ENCODE assay signal across 11 mouse cellular contexts in the genomic region with DNA sequence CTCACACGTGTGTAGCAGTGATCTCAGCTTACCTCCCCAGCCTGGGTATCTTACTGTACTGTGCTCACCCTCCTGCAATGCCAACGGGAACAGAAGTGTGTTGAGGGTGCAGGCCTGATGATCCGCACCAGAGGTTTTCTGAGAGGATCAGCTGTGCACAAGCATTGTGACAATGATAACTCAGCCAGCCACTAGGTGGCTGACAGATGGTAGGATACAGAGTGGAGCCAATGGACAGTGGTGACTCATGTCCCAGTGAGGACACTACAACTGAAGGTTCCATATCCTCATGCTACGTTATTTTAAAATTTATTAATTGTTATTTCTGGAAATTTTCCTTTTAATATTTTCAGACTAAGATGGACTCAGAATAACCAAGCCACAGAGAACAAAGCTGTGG.
DNase-seq lines count a peak whose midpoint lies in the region; ATAC-seq and TF ChIP-seq lines count a peak whose summit lies in the region.
"Had no signal": no experiment of that assay in that cellular context is flagged by ENCODE, and none has a peak within 500 bp of the region (broad histone marks: within the 10 kb centered on the region; RNA-seq: fewer than 3 reads in every experiment).

No protein-coding gene starts in this region.

- no peaks in the 10 kb centered on the region for H3K9me3 ChIP-seq in kidney, postnatal 0 days (replicated peaks; ENCODE audit: low read length)
- H3K9me3 ChIP-seq in MEL (replicated peaks; ENCODE audit: insufficient read depth, low read length), result no peaks in the 10 kb centered on the region
- H3K9me3 ChIP-seq in lung, postnatal 0 days (ENCODE audit: low read length), result no peaks in the 10 kb centered on the region
- H3K9me3 ChIP-seq: limb, embryonic 12.5 days; midbrain, embryonic 13.5 days had no signal

- no peak for TF ChIP-seq POLR2A in MEL (IDR thresholded peaks at IDR 0.05; ENCODE audit: control insufficient read depth in 1 of 2, insufficient read depth in 1 of 2, low read depth in 1 of 2, low read length in 2 of 2, poor library complexity in 1 of 2)
- TF ChIP-seq POLR2A in thymus, adult 2 months (IDR thresholded peaks at IDR 0.05; ENCODE audit: control insufficient read depth, extremely low read depth, insufficient read depth, low read length, poor library complexity), result no peak

- no peaks in the 10 kb centered on the region for H3K36me3 ChIP-seq in kidney, postnatal 0 days (ENCODE audit: insufficient read depth, low read length)
- peaks cover 0 to 3% of the 10 kb centered on the region in 2 experiments; a peak in 1 of 4 replicates for H3K36me3 ChIP-seq in MEL (ENCODE audit: control insufficient read depth in 1 of 2, insufficient read depth in 2 of 2, low read length in 2 of 2)
- H3K36me3 ChIP-seq in lung, postnatal 0 days (ENCODE audit: insufficient read depth, low read length), result no peaks in the 10 kb centered on the region
- H3K36me3 ChIP-seq in thymus, adult 2 months (ENCODE audit: control insufficient read depth, insufficient read depth, low read length), result no peaks in the 10 kb centered on the region
- H3K36me3 ChIP-seq: midbrain, embryonic 13.5 days had no signal

- peak; percentile 58 for TF ChIP-seq CTCF in kidney, postnatal 0 days (IDR thresholded peaks at IDR 0.05; ENCODE audit: low read depth)
- peak; percentile 9 to 30 (median 15); a peak in 3 of 6 replicates for TF ChIP-seq CTCF in MEL (IDR thresholded peaks at IDR 0.05 in 2 of 3, conservative IDR thresholded peaks at IDR 0.05 in 1 of 3; ENCODE audit: control insufficient read depth in 1 of 3, insufficient read depth in 1 of 3, low read depth in 2 of 3, low read length in 3 of 3, poor library complexity in 1 of 3, severe bottlenecking in 1 of 3)
- TF ChIP-seq CTCF in lung, postnatal 0 days (IDR thresholded peaks at IDR 0.05), result peak; percentile 67
- TF ChIP-seq CTCF in thymus, adult 2 months (IDR thresholded peaks at IDR 0.05; ENCODE audit: borderline replicate concordance, control insufficient read depth, extremely low read depth, insufficient read depth, low read length, poor library complexity), result no peak

- no peaks in the 10 kb centered on the region; the same call in 1 of the 2 replicates for H3K4me1 ChIP-seq in kidney, postnatal 0 days (replicated peaks; ENCODE audit: insufficient read depth, low read length)
- no peaks in the 10 kb centered on the region for H3K4me1 ChIP-seq in MEL (ENCODE audit: control insufficient read depth in 1 of 2, insufficient read depth in 2 of 2, low read length in 2 of 2)
- H3K4me1 ChIP-seq in lung, postnatal 0 days (ENCODE audit: insufficient read depth, low read depth, low read length), result no peaks in the 10 kb centered on the region
- H3K4me1 ChIP-seq in thymus, adult 2 months (replicated peaks; ENCODE audit: control insufficient read depth, insufficient read depth, low read length), result no peaks in the 10 kb centered on the region

- no peaks in the 10 kb centered on the region for H3K27me3 ChIP-seq in kidney, postnatal 0 days (ENCODE audit: insufficient read depth, low read length)
- H3K27me3 ChIP-seq in MEL (ENCODE audit: control insufficient read depth in 1 of 2, insufficient read depth in 2 of 2, low read length in 2 of 2), result no peaks in the 10 kb centered on the region
- H3K27me3 ChIP-seq in lung, postnatal 0 days (replicated peaks; ENCODE audit: insufficient read depth, low read length), result no peaks in the 10 kb centered on the region
- H3K27me3 ChIP-seq in thymus, adult 2 months (ENCODE audit: control insufficient read depth, insufficient read depth, low read length), result no peaks in the 10 kb centered on the region
- H3K27me3 ChIP-seq: limb, embryonic 12.5 days had no signal

- ATAC-seq in kidney, postnatal 0 days (replicated peaks; ENCODE audit: low FRiP score, low read depth), result peak; percentile 73; the same call in 1 of the 2 replicates
- peak; percentile 46; the same call in 1 of the 2 replicates for ATAC-seq in lung, postnatal 0 days
- ATAC-seq: midbrain, embryonic 13.5 days had no signal

- no peak overlapping the region for H3K9ac ChIP-seq in kidney, postnatal 0 days (ENCODE audit: low read depth, low read length)
- H3K9ac ChIP-seq in MEL (ENCODE audit: control insufficient read depth, low read depth, low read length, poor library complexity, severe bottlenecking), result no peak overlapping the region
- no peak overlapping the region for H3K9ac ChIP-seq in lung, postnatal 0 days (replicated peaks; ENCODE audit: low read depth)
- H3K9ac ChIP-seq: limb, embryonic 12.5 days; midbrain, embryonic 13.5 days had no signal

- H3K4me3 ChIP-seq in kidney, postnatal 0 days (replicated peaks; ENCODE audit: low read depth, low read length), result no peak overlapping the region
- no peak overlapping the region for H3K4me3 ChIP-seq in MEL (ENCODE audit: control insufficient read depth in 1 of 2, insufficient read depth in 1 of 2, low read depth in 2 of 2, low read length in 2 of 2)
- H3K4me3 ChIP-seq in lung, postnatal 0 days (ENCODE audit: low read depth, low read length), result no peak overlapping the region
- H3K4me3 ChIP-seq in thymus, adult 2 months (ENCODE audit: control insufficient read depth, insufficient read depth, low read length), result no peak overlapping the region
- H3K4me3 ChIP-seq: limb, embryonic 12.5 days; midbrain, embryonic 13.5 days had no signal

- no peak overlapping the region for H3K4me2 ChIP-seq in kidney, postnatal 0 days (ENCODE audit: low read length)
- no peak overlapping the region for H3K4me2 ChIP-seq in lung, postnatal 0 days (replicated peaks; ENCODE audit: low read depth, low read length)
- H3K4me2 ChIP-seq: limb, embryonic 12.5 days; midbrain, embryonic 13.5 days had no signal

- peak; percentile 39 for DNase-seq in kidney, postnatal 0 days (ENCODE audit: low spot score)
- no peak for DNase-seq in kidney, adult 11 months
- DNase-seq in MEL (ENCODE audit: low read depth, low spot score), result peak; percentile 11
- peak; percentile 18 for DNase-seq in adrenal gland, adult 8-10 months
- no peak for DNase-seq in lung, postnatal 0 days (ENCODE audit: low spot score)
- DNase-seq in thymus, adult 2 months, result no peak
- DNase-seq in spleen, postnatal 10 days (ENCODE audit: low spot score in 2 of 2), result no peak
- DNase-seq: cerebellum, adult 11 months; heart, adult 18-20 months had no signal

- no peak overlapping the region for H3K27ac ChIP-seq in kidney, postnatal 0 days
- no peak overlapping the region for H3K27ac ChIP-seq in MEL (ENCODE audit: control insufficient read depth, low read depth, low read length)
- no peak overlapping the region for H3K27ac ChIP-seq in lung, postnatal 0 days (ENCODE audit: low read length)
- H3K27ac ChIP-seq in thymus, adult 2 months (ENCODE audit: control insufficient read depth, insufficient read depth, low read length), result no peak overlapping the region
- H3K27ac ChIP-seq: limb, embryonic 12.5 days; midbrain, embryonic 13.5 days had no signal

- H3K79me2 ChIP-seq in MEL (ENCODE audit: control insufficient read depth, insufficient read depth, low read length, poor library complexity), result no peaks in the 10 kb centered on the region

- TF ChIP-seq RAD21 in MEL (IDR thresholded peaks at IDR 0.05; ENCODE audit: low read depth, low read length), result no peak

- no peak for TF ChIP-seq EP300 in MEL (IDR thresholded peaks at IDR 0.05; ENCODE audit: low read depth in 1 of 2, low read length in 2 of 2)
- TF ChIP-seq EP300 in lung, postnatal 0 days (IDR thresholded peaks at IDR 0.05), result no peak

- WGBS in kidney, postnatal 0 days, result 67% methylated on average over 4 of the region's 4 CpGs
- WGBS in lung, postnatal 0 days, result 80% methylated on average over 4 of the region's 4 CpGs
- 94% methylated on average over 4 of the region's 4 CpGs for WGBS in thymus, adult 2 months

TF ChIP-seq in MEL, 35 proteins besides CTCF, POLR2A, EP300 and RAD21:
- TF ChIP-seq TBP (IDR thresholded peaks at IDR 0.05; ENCODE audit: low read depth, low read length), result no peak
- no peak for TF ChIP-seq MEF2A (IDR thresholded peaks at IDR 0.05; ENCODE audit: extremely low read depth, insufficient replicate concordance, low read depth, low read length, poor library complexity, severe bottlenecking)
- no peak for TF ChIP-seq USF1 (IDR thresholded peaks at IDR 0.05; ENCODE audit: low read depth, low read length)
- no peak for TF ChIP-seq ZMIZ1 (IDR thresholded peaks at IDR 0.05; ENCODE audit: low read depth, low read length)
- TF ChIP-seq JUND (IDR thresholded peaks at IDR 0.05; ENCODE audit: low read depth, low read length), result no peak
- no peak for TF ChIP-seq CHD2 (IDR thresholded peaks at IDR 0.05; ENCODE audit: low read length)

Comparison
In these comparisons a context has a peak if more than half of its experiments do, and no peak if none do; other contexts are left out.
1. DNase-seq: peak in kidney, postnatal 0 days (single experiment), MEL (single experiment) and adrenal gland, adult 8-10 months (single experiment); none in kidney, adult 11 months (single experiment), lung, postnatal 0 days (single experiment), thymus, adult 2 months (single experiment) and spleen, postnatal 10 days (0 of 2).